In the genomic region with DNA sequence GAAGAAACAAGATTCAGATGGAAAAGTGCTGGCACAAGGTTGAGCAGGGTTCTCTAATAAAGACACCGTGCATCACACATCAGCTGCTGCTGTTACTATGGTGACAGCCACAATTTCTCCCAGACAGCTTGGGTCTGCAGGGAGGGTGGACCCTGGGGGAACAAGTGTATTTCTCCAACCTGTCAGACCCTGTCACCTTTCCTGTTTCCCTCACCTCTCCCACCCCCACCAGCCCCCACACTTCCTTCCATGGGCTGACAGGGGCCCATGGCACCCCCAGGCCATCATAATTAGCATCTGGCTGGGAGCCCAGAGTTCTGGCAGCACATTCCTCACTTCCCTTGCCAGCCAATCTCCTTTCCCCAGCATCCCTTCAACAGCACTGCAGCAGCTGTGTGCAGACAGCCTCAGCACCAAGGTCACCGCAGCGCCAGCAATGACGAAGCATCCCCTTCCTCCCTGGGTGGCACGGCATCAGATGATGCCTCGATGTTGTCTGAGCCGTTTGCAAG, we compare ENCODE assay signal across 8 mouse cellular contexts. TPM values are rescaled to one million over a fixed set of nuclear protein-coding genes. Genes with fewer than 3 reads are reported as not detected.
A peak's percentile ranks its signal among the peaks of the same experiment; 100 is the strongest.
DNase-seq lines count a peak whose midpoint lies in the region; ATAC-seq lines count a peak whose summit lies in the region.

No protein-coding gene starts in this region.

- H3K4me3 ChIP-seq in megakaryocyte, embryonic 14.5 days (replicated peaks) = peak overlapping the region; percentile 83
- H3K4me3 ChIP-seq in embryonic facial prominence, embryonic 11.5 days (ENCODE audit: low read depth, low read length) = no peak overlapping the region
- 0 out of 2 replicates have a peak overlapping the region, but pooled peaks have one; percentile 10 for H3K4me3 ChIP-seq in heart, embryonic 11.5 days (ENCODE audit: low read depth, low read length)
- H3K4me3 ChIP-seq in neural tube, embryonic 12.5 days = peak overlapping the region; percentile 15; the same call in 1 of the 2 replicates

- H3K36me3 ChIP-seq in megakaryocyte, embryonic 14.5 days (replicated peaks; ENCODE audit: low read length) = no peaks in the 10 kb centered on the region
- H3K36me3 ChIP-seq in embryonic facial prominence, embryonic 11.5 days (replicated peaks; ENCODE audit: control insufficient read depth, insufficient read depth, low read depth, low read length) = no peaks in the 10 kb centered on the region
- no peaks in the 10 kb centered on the region for H3K36me3 ChIP-seq in heart, embryonic 11.5 days (ENCODE audit: control insufficient read depth, insufficient read depth, low read length)
- H3K36me3 ChIP-seq in neural tube, embryonic 12.5 days = no peaks in the 10 kb centered on the region

- peak overlapping the region; percentile 66 for H3K27ac ChIP-seq in embryonic facial prominence, embryonic 11.5 days (replicated peaks; ENCODE audit: low read depth, low read length)
- H3K27ac ChIP-seq in heart, embryonic 11.5 days (ENCODE audit: low read depth, low read length) = peak overlapping the region; percentile 41
- peak overlapping the region; percentile 77 for H3K27ac ChIP-seq in neural tube, embryonic 12.5 days

- DNase-seq in embryonic facial prominence, embryonic 11.5 days (ENCODE audit: low spot score) = peak; percentile 78
- peak; percentile 72 to 82 for DNase-seq in kidney, adult 8-10 months
- DNase-seq in left cerebral cortex, postnatal 4 days = peak; percentile 83
- no peak for DNase-seq in spleen, adult 12 weeks (ENCODE audit: low spot score)

- no peak for ATAC-seq in megakaryocyte, adult 5-6 weeks (ENCODE audit: poor library complexity, severe bottlenecking)
- ATAC-seq in embryonic facial prominence, embryonic 11.5 days (replicated peaks; ENCODE audit: insufficient number of reproducible peaks, low FRiP score, low TSS enrichment, low read depth) = peak; percentile 84
- ATAC-seq in heart, embryonic 11.5 days (replicated peaks; ENCODE audit: insufficient number of reproducible peaks, low FRiP score, low TSS enrichment) = peak; percentile 81
- ATAC-seq in neural tube, embryonic 12.5 days (ENCODE audit: low FRiP score, low read depth) = peak; percentile 94

- intact Hi-C loops in left cerebral cortex, postnatal 4 days (cut with DNase I) = no loop called here

- H3K9ac ChIP-seq in embryonic facial prominence, embryonic 11.5 days (replicated peaks; ENCODE audit: low read length) = no peak overlapping the region
- no peak overlapping the region for H3K9ac ChIP-seq in heart, embryonic 11.5 days (ENCODE audit: low read depth, low read length)
- 0 out of 2 replicates have a peak overlapping the region, but pooled peaks have one; percentile 13 for H3K9ac ChIP-seq in neural tube, embryonic 12.5 days

- H3K27me3 ChIP-seq in megakaryocyte, embryonic 14.5 days (replicated peaks) = peaks cover 35% of the 10 kb centered on the region
- H3K27me3 ChIP-seq in embryonic facial prominence, embryonic 11.5 days (ENCODE audit: control insufficient read depth, insufficient read depth, low read length) = no peaks in the 10 kb centered on the region
- no peaks in the 10 kb centered on the region for H3K27me3 ChIP-seq in heart, embryonic 11.5 days (ENCODE audit: control insufficient read depth, insufficient read depth, low read length)
- no peaks in the 10 kb centered on the region for H3K27me3 ChIP-seq in neural tube, embryonic 12.5 days (replicated peaks)

- peaks cover 8% of the 10 kb centered on the region for H3K9me3 ChIP-seq in megakaryocyte, embryonic 14.5 days
- no peaks in the 10 kb centered on the region for H3K9me3 ChIP-seq in embryonic facial prominence, embryonic 11.5 days (replicated peaks; ENCODE audit: control insufficient read depth, low read length)
- no peaks in the 10 kb centered on the region for H3K9me3 ChIP-seq in heart, embryonic 11.5 days (replicated peaks; ENCODE audit: control insufficient read depth, low read length)
- no peaks in the 10 kb centered on the region for H3K9me3 ChIP-seq in neural tube, embryonic 12.5 days

- peaks cover 9% of the 10 kb centered on the region for H3K4me1 ChIP-seq in megakaryocyte, embryonic 14.5 days
- peaks cover 14% of the 10 kb centered on the region for H3K4me1 ChIP-seq in embryonic facial prominence, embryonic 11.5 days (ENCODE audit: control insufficient read depth, insufficient read depth, low read length)
- peaks cover 17% of the 10 kb centered on the region for H3K4me1 ChIP-seq in heart, embryonic 11.5 days (ENCODE audit: control insufficient read depth, insufficient read depth, low read length)
- H3K4me1 ChIP-seq in neural tube, embryonic 12.5 days = peaks cover 24% of the 10 kb centered on the region

- 2% methylated on average over 7 of the region's 7 CpGs for WGBS in embryonic facial prominence, embryonic 11.5 days
- 1% methylated on average over 7 of the region's 7 CpGs for WGBS in heart, embryonic 11.5 days (ENCODE audit: insufficient replicate concordance)
- 2% methylated on average over 7 of the region's 7 CpGs for WGBS in neural tube, embryonic 12.5 days

- H3K4me2 ChIP-seq in embryonic facial prominence, embryonic 11.5 days (ENCODE audit: low read depth, low read length) = peak overlapping the region; percentile 11
- H3K4me2 ChIP-seq in heart, embryonic 11.5 days = peak overlapping the region; percentile 43
- peak overlapping the region; percentile 56 for H3K4me2 ChIP-seq in neural tube, embryonic 12.5 days (replicated peaks)

RNA-seq across cellular contexts. Expression of a gene that starts 39.4 kb away (rescaled TPM):
- polyA plus RNA-seq in megakaryocyte, embryonic 14.5 days (2012; ENCODE audit: insufficient read depth, low replicate concordance) = 14.5 and 41.6 TPM in 2 replicates
- 22.2 and 25.5 TPM in 2 replicates for total RNA-seq in megakaryocyte, adult 5-6 weeks (2015)
- 23.3 and 28.9 TPM in 2 replicates for total RNA-seq in megakaryocyte, adult 5-6 weeks (2017)
- 44.3 and 45.9 TPM in 2 replicates for polyA plus RNA-seq in embryonic facial prominence, embryonic 11.5 days (2014; fragmentation: Nextera tagmentation; extraction: Ambion mirVana)
- polyA plus RNA-seq in heart, embryonic 11.5 days (2014; fragmentation: Nextera tagmentation; extraction: Ambion mirVana) = 37.6 and 44.8 TPM in 2 replicates
- total RNA-seq in left cerebral cortex, postnatal 4 days (2021) = 10 to 100 TPM; 74.2 to 80.5 TPM
- polyA plus RNA-seq in neural tube, embryonic 12.5 days (2016; fragmentation: Nextera tagmentation; extraction: Ambion mirVana) = 75.3 and 79.0 TPM in 2 replicates
